Mouse (Mus musculus): ENCODE results near the gene Dync2li1.

GRCm38 (mm10) chr17:84674048-84674447 lies 47.8 kb downstream of the Dync2li1 start:
- TF ChIP-seq CTCF (IDR thresholded peaks at IDR 0.05; ENCODE audit: extremely low read depth, insufficient read depth, insufficient read length, insufficient replicate concordance): no peak
- no peak for TF ChIP-seq POLR2A (IDR thresholded peaks at IDR 0.05; ENCODE audit: low read depth, low read length)
